Mouse (Mus musculus) MEL (cell line): Measurements from ENCODE around the gene Zfp934. TPM values are rescaled to one million over a fixed set of nuclear protein-coding genes. Genes with fewer than 3 reads are reported as not detected.
A peak's percentile ranks its signal among the peaks of the same experiment; 100 is the strongest.
"Not testable (repeated sequence)": the region's sequence is repeated elsewhere in the genome, so short reads cannot be mapped to it uniquely, and the experiment has no call there.

Source experiments
- DNase-seq: peaks from one replicate; pipeline ENCODE4 v3.0.0; 2011; ENCODE audit warnings: low read depth, low spot score
- H3K27ac ChIP-seq: 2 replicates; pipeline ENCODE4 v1.5.1; 2012; ENCODE audit warnings: low read depth, mild to moderate bottlenecking, control low read depth, low read length, moderate library complexity; ENCODE audit not compliant: control insufficient read depth
- H3K27me3 ChIP-seq, 2 experiments: fragments of 150-350 bp in 1 of 2; sonication (generic) in 1 of 2; 2 replicates each; pipeline ENCODE4 v1.6.1; 2012; ENCODE audit warnings: low read length in 2 of 2, mild to moderate bottlenecking in 2 of 2, improper control_type of control experiment in 1 of 2, moderate library complexity in 1 of 2; ENCODE audit not compliant: insufficient read depth in 2 of 2, control insufficient read depth in 1 of 2
- H3K36me3 ChIP-seq, 2 experiments: 2 replicates each; pipeline ENCODE4 v1.6.1; 2012 to 2014; ENCODE audit warnings: low read length in 2 of 2, improper control_type of control experiment in 1 of 2, inconsistent platforms in 1 of 2, mild to moderate bottlenecking in 1 of 2; ENCODE audit not compliant: insufficient read depth in 2 of 2, control insufficient read depth in 1 of 2
- H3K4me1 ChIP-seq, 2 experiments: fragments of 150-350 bp in 1 of 2; sonication (generic) in 1 of 2; 2 replicates each; pipeline ENCODE4 v1.6.1; 2012; ENCODE audit warnings: low read length in 2 of 2, improper control_type of control experiment in 1 of 2, mild to moderate bottlenecking in 1 of 2; ENCODE audit not compliant: insufficient read depth in 2 of 2, control insufficient read depth in 1 of 2
- H3K4me3 ChIP-seq, 2 experiments: fragments of 150-350 bp in 1 of 2; sonication (generic) in 1 of 2; 2 replicates each; pipeline ENCODE4 v1.5.1; 2012; ENCODE audit warnings: low read depth in 2 of 2, low read length in 2 of 2, mild to moderate bottlenecking in 2 of 2, moderate library complexity in 2 of 2, control low read depth in 1 of 2, improper control_type of control experiment in 1 of 2; ENCODE audit not compliant: control insufficient read depth in 1 of 2, insufficient read depth in 1 of 2
- H3K79me2 ChIP-seq: 2 replicates; pipeline ENCODE4 v1.6.1; 2012; ENCODE audit warnings: mild to moderate bottlenecking, low read length, moderate library complexity; ENCODE audit not compliant: control insufficient read depth, poor library complexity, insufficient read depth
- H3K9ac ChIP-seq: 2 replicates; pipeline ENCODE4 v1.6.1; 2012; ENCODE audit warnings: low read depth, mild to moderate bottlenecking, control low read depth, low read length, moderate library complexity; ENCODE audit not compliant: control insufficient read depth, poor library complexity, severe bottlenecking
- H3K9me3 ChIP-seq: fragments of 150-350 bp; sonication (generic); replicated peaks from 2 replicates; pipeline ENCODE4 v1.6.1; 2012; ENCODE audit warnings: mild to moderate bottlenecking, low read length, improper control_type of control experiment, moderate library complexity; ENCODE audit not compliant: insufficient read depth
- CHD2 ChIP-seq: IDR thresholded peaks from 2 replicates; pipeline ENCODE4 v1.6.1; 2011; ENCODE audit warnings: low read length, improper control_type of control experiment
- CTCF ChIP-seq, 3 experiments: IDR thresholded peaks in 2 of 3; conservative IDR thresholded peaks in 1 of 3; 2 replicates each; pipeline ENCODE4 v1.5.1; 2011 to 2012; ENCODE audit warnings: low read length in 3 of 3, low read depth in 2 of 3, mild to moderate bottlenecking in 2 of 3, improper control_type of control experiment in 1 of 3, inconsistent platforms in 1 of 3, mixed read lengths in 1 of 3, moderate library complexity in 1 of 3; ENCODE audit not compliant: control insufficient read depth in 1 of 3, insufficient read depth in 1 of 3, poor library complexity in 1 of 3, severe bottlenecking in 1 of 3
- ELF1 ChIP-seq: IDR thresholded peaks from 2 replicates; pipeline ENCODE4 v1.6.1; 2014; ENCODE audit warnings: low read depth, mild to moderate bottlenecking, inconsistent platforms, low read length, improper control_type of control experiment, moderate library complexity
- HCFC1 ChIP-seq: IDR thresholded peaks from 2 replicates; pipeline ENCODE4 v1.6.1; 2012; ENCODE audit warnings: low read depth, mild to moderate bottlenecking, inconsistent platforms, low read length, improper control_type of control experiment, moderate library complexity
- NELFE ChIP-seq: IDR thresholded peaks from 2 replicates; pipeline ENCODE4 v1.6.1; 2011; ENCODE audit warnings: low read depth, low read length, improper control_type of control experiment
- POLR2A ChIP-seq, 2 experiments: IDR thresholded peaks; 2 replicates each; pipeline ENCODE4 v1.6.1; 2011 to 2012; ENCODE audit warnings: low read length in 2 of 2, mild to moderate bottlenecking in 2 of 2, control low read depth in 1 of 2, improper control_type of control experiment in 1 of 2, low read depth in 1 of 2, moderate library complexity in 1 of 2; ENCODE audit not compliant: control insufficient read depth in 1 of 2, insufficient read depth in 1 of 2, poor library complexity in 1 of 2
- RAD21 ChIP-seq: IDR thresholded peaks from 2 replicates; pipeline ENCODE4 v1.6.1; 2011; ENCODE audit warnings: mild to moderate bottlenecking, low read depth, low read length, improper control_type of control experiment
- RCOR1 ChIP-seq: IDR thresholded peaks from 2 replicates; pipeline ENCODE4 v1.6.1; 2012; ENCODE audit warnings: low read depth, mild to moderate bottlenecking, inconsistent platforms, low read length, improper control_type of control experiment
- SIN3A ChIP-seq: IDR thresholded peaks from 2 replicates; pipeline ENCODE4 v1.6.1; 2012; ENCODE audit warnings: low read length, improper control_type of control experiment, inconsistent platforms
- SMC3 ChIP-seq: IDR thresholded peaks from 2 replicates; pipeline ENCODE4 v1.6.1; 2011; ENCODE audit warnings: low read depth, low read length, improper control_type of control experiment
- TBP ChIP-seq: IDR thresholded peaks from 2 replicates; pipeline ENCODE4 v1.8.0; 2011; ENCODE audit warnings: low read depth, low read length, improper control_type of control experiment
- ZC3H11A ChIP-seq: IDR thresholded peaks from 2 replicates; pipeline ENCODE4 v1.6.1; 2012; ENCODE audit warnings: low read depth, mild to moderate bottlenecking, inconsistent platforms, low read length, improper control_type of control experiment
- ZNF384 ChIP-seq: IDR thresholded peaks from 2 replicates; pipeline ENCODE4 v1.6.1; 2012; ENCODE audit warnings: low read depth, mild to moderate bottlenecking, inconsistent platforms, low read length, improper control_type of control experiment
- polyA plus RNA-seq, 2 experiments: library from polyadenylated mRNA; stranded (reverse) in 1 of 2; unstranded in 1 of 2; fragments of >175 nt in 1 of 2; fragments of >200 nt in 1 of 2; gene quantifications; 2 replicates each; pipeline versions ENCODE4 v1.2.1 to v1.2.4; 2012; ENCODE audit warnings: low replicate concordance in 2 of 2, low read depth in 1 of 2; ENCODE audit not compliant: insufficient read length in 2 of 2, insufficient read depth in 1 of 2, missing spikeins in 1 of 2
- total RNA-seq: library from RNA; depleted of rRNA; stranded (reverse); fragments of 300-350 nt; gene quantifications from 2 replicates; pipeline ENCODE4 v1.2.3, GENCODE M21; 2012

The Zfp934 gene
- total and polyA plus RNA-seq, 3 experiments: 5.1 to 215 (median 11.5) TPM

GRCm38 (mm10) chr13:62510641-62511420 is 60.2 kb downstream of the Zfp934 start:
- not testable (repeated sequence) for H3K27me3 ChIP-seq, H3K36me3 ChIP-seq, H3K4me3 ChIP-seq, H3K79me2 ChIP-seq, H3K9ac ChIP-seq, H3K9me3 ChIP-seq, H3K27ac ChIP-seq, H3K4me1 ChIP-seq, DNase-seq

- not testable (repeated sequence) for H3K79me2 ChIP-seq, H3K36me3 ChIP-seq, H3K4me1 ChIP-seq, H3K9ac ChIP-seq, H3K9me3 ChIP-seq, H3K27ac ChIP-seq, H3K4me3 ChIP-seq, H3K27me3 ChIP-seq
- DNase-seq: peak; percentile 13
Measured at GRCm38 (mm10) chr13:62472661-62473060, 98.3 kb downstream of the Zfp934 start.

- not testable (repeated sequence) for H3K27ac ChIP-seq
- peak; percentile 86 for DNase-seq
Measured at GRCm38 (mm10) chr13:62469947-62470346, 101.1 kb downstream of the Zfp934 start.

GRCm38 (mm10) chr13:62466424-62467334 is 104.3 kb downstream of the Zfp934 start, which contains the start of gene Gm49359:
Gene Gm49359, minus strand, starts transcription at chr13:62466832.
- H3K27me3 ChIP-seq, H3K79me2 ChIP-seq, H3K4me1 ChIP-seq, H3K9me3 ChIP-seq, H3K36me3 ChIP-seq: not testable (repeated sequence)
- peak within 1 kb of the TSS; percentile 89 for H3K27ac ChIP-seq
- peak within 1 kb of the TSS; percentile 96 for H3K9ac ChIP-seq
- DNase-seq: peak; percentile 96
- TF ChIP-seq POLR2A (IDR thresholded peaks at IDR 0.05; ENCODE audit: control insufficient read depth in 1 of 2, insufficient read depth in 1 of 2, low read depth in 1 of 2, low read length in 2 of 2, poor library complexity in 1 of 2): peak; percentile 44 to 60; a peak in 2 of 4 replicates
- peak; percentile 67 for TF ChIP-seq SIN3A
- TF ChIP-seq CHD2: peak; percentile 67
- peak; percentile 55 for TF ChIP-seq NELFE
- peak; percentile 82 for TF ChIP-seq ELF1
- TF ChIP-seq HCFC1: peak; percentile 84
- peak; percentile 58; the same call in 1 of the 2 replicates for TF ChIP-seq TBP
- TF ChIP-seq RCOR1: peak; percentile 40; the same call in 1 of the 2 replicates
- peak within 1 kb of the TSS; percentile 89 to 100 for H3K4me3 ChIP-seq

More at GRCm38 (mm10) chr13:62469947-62470346, 101.1 kb downstream of the Zfp934 start:
- H3K9me3 ChIP-seq, H3K9ac ChIP-seq, H3K79me2 ChIP-seq, H3K36me3 ChIP-seq: not testable (repeated sequence)
- peak; percentile 83 for TF ChIP-seq RAD21
- peak; percentile 70 for TF ChIP-seq SMC3
- TF ChIP-seq ZC3H11A: peak; percentile 74
- peak in 2 of 3 experiments; percentile 59 to 78; a peak in 5 of 6 replicates for TF ChIP-seq CTCF (IDR thresholded peaks at IDR 0.05 in 2 of 3, conservative IDR thresholded peaks at IDR 0.05 in 1 of 3; ENCODE audit: control insufficient read depth in 1 of 3, insufficient read depth in 1 of 3, low read depth in 2 of 3, low read length in 3 of 3, poor library complexity in 1 of 3, severe bottlenecking in 1 of 3)
- TF ChIP-seq ZNF384: peak; percentile 34; the same call in 1 of the 2 replicates
- TF ChIP-seq TBP: peak; percentile 53; the same call in 1 of the 2 replicates
- TF ChIP-seq, all 39 proteins: peak for 6; not testable (repeated sequence) for 33
- not testable (repeated sequence) for H3K27me3 ChIP-seq, H3K4me1 ChIP-seq, H3K4me3 ChIP-seq
